Mouse (Mus musculus) CH12.LX (cell line): ENCODE data around the gene Actr1a.
A peak's percentile ranks its signal among the peaks of the same experiment; 100 is the strongest.

Source experiments
- CTCF ChIP-seq, 2 experiments: IDR thresholded peaks in 1 of 2; conservative IDR thresholded peaks in 1 of 2; 2 replicates each; pipeline ENCODE4 v1.5.1; 2011 to 2012; ENCODE audit warnings: low read depth in 2 of 2, low read length in 2 of 2, improper control_type of control experiment in 1 of 2, inconsistent platforms in 1 of 2, mild to moderate bottlenecking in 1 of 2, moderate library complexity in 1 of 2
- EP300 ChIP-seq: IDR thresholded peaks from 2 replicates; pipeline ENCODE4 v1.6.1; 2011; ENCODE audit warnings: low read length, improper control_type of control experiment
- POLR2A ChIP-seq: IDR thresholded peaks from 2 replicates; pipeline ENCODE4 v1.6.1; 2011; ENCODE audit warnings: low read depth, mild to moderate bottlenecking, improper control_type of control experiment, low read length
- RCOR1 ChIP-seq: conservative IDR thresholded peaks from 2 replicates; pipeline ENCODE4 v1.6.1; 2012; ENCODE audit warnings: low read depth, mild to moderate bottlenecking, inconsistent platforms, low read length, improper control_type of control experiment

GRCm38 (mm10) chr19:46339287-46339971 is 56.1 kb downstream of the Actr1a start:
- TF ChIP-seq POLR2A (peak; percentile 60), CTCF (conservative IDR thresholded peaks at IDR 0.05 in 1 of 2, IDR thresholded peaks at IDR 0.05 in 1 of 2; ENCODE audit: low read depth in 2 of 2, low read length in 2 of 2) (no peak; a peak in 1 of 4 replicates), RCOR1 (no peak), EP300 (peak; percentile 22)
